13 mouse cellular contexts compared by ENCODE assay signal in genomic region chr4:45047956-45048355, GRCm38 (mm10). TPM values are rescaled to one million over a fixed set of nuclear protein-coding genes. Genes with fewer than 3 reads are reported as not detected.
DNase-seq lines count a peak whose midpoint lies in the region; ATAC-seq lines count a peak whose summit lies in the region.
"Had no signal": no experiment of that assay in that cellular context is flagged by ENCODE, and none has a peak within 500 bp of the region (broad histone marks: within the 10 kb centered on the region; RNA-seq: fewer than 3 reads in every experiment).

No protein-coding gene starts in this region.

- no peaks in the 10 kb centered on the region for H3K9me3 ChIP-seq in forebrain, embryonic 15.5 days
- H3K9me3 ChIP-seq in forebrain, embryonic 14.5 days (replicated peaks; ENCODE audit: control insufficient read depth, low read length): no peaks in the 10 kb centered on the region
- no peaks in the 10 kb centered on the region for H3K9me3 ChIP-seq in midbrain, embryonic 12.5 days
- H3K9me3 ChIP-seq in midbrain, embryonic 10.5 days (replicated peaks): no peaks in the 10 kb centered on the region
- H3K9me3 ChIP-seq: limb, embryonic 13.5 days; lung, embryonic 15.5 days; neural tube, embryonic 13.5 days; stomach, embryonic 15.5 days had no signal

- no peak overlapping the region for H3K4me3 ChIP-seq in forebrain, embryonic 15.5 days
- no peak overlapping the region for H3K4me3 ChIP-seq in forebrain, embryonic 14.5 days (ENCODE audit: low read depth, low read length)
- no peak overlapping the region for H3K4me3 ChIP-seq in midbrain, embryonic 12.5 days
- no peak overlapping the region for H3K4me3 ChIP-seq in midbrain, embryonic 10.5 days
- H3K4me3 ChIP-seq: limb, embryonic 13.5 days; lung, embryonic 15.5 days; neural tube, embryonic 13.5 days; stomach, embryonic 15.5 days had no signal

- no peaks in the 10 kb centered on the region for H3K4me1 ChIP-seq in forebrain, embryonic 15.5 days
- H3K4me1 ChIP-seq in forebrain, embryonic 14.5 days (ENCODE audit: control insufficient read depth, insufficient read depth, low read length): no peaks in the 10 kb centered on the region
- 0 out of 2 replicates have a peak, but pooled peaks cover 2% of the 10 kb centered on the region for H3K4me1 ChIP-seq in midbrain, embryonic 12.5 days
- H3K4me1 ChIP-seq in midbrain, embryonic 10.5 days: no peaks in the 10 kb centered on the region
- H3K4me1 ChIP-seq: limb, embryonic 13.5 days; lung, embryonic 15.5 days; neural tube, embryonic 13.5 days; stomach, embryonic 15.5 days had no signal

- H3K9ac ChIP-seq in forebrain, embryonic 15.5 days (replicated peaks): no peak overlapping the region
- H3K9ac ChIP-seq in forebrain, embryonic 14.5 days (ENCODE audit: low read length): no peak overlapping the region
- H3K9ac ChIP-seq in midbrain, embryonic 12.5 days (replicated peaks): no peak overlapping the region
- H3K9ac ChIP-seq: limb, embryonic 13.5 days; lung, embryonic 15.5 days; neural tube, embryonic 13.5 days; stomach, embryonic 15.5 days had no signal

- no peak for ATAC-seq in forebrain, embryonic 15.5 days (replicated peaks)
- no peak for ATAC-seq in forebrain, embryonic 14.5 days
- ATAC-seq in midbrain, embryonic 12.5 days (ENCODE audit: low FRiP score, low read depth): no peak

- no peaks in the 10 kb centered on the region for H3K27me3 ChIP-seq in forebrain, embryonic 15.5 days
- H3K27me3 ChIP-seq in forebrain, embryonic 14.5 days (replicated peaks; ENCODE audit: control insufficient read depth, insufficient read depth, low read length): no peaks in the 10 kb centered on the region
- H3K27me3 ChIP-seq in midbrain, embryonic 12.5 days: no peaks in the 10 kb centered on the region
- no peaks in the 10 kb centered on the region for H3K27me3 ChIP-seq in midbrain, embryonic 10.5 days (ENCODE audit: low read depth, poor library complexity, severe bottlenecking)
- H3K27me3 ChIP-seq: limb, embryonic 13.5 days; lung, embryonic 15.5 days; neural tube, embryonic 13.5 days; stomach, embryonic 15.5 days had no signal

- no peak for DNase-seq in forebrain, embryonic 14.5 days (ENCODE audit: low spot score)
- no peak for DNase-seq in midbrain, embryonic 10.5 days (ENCODE audit: low spot score)
- peak; percentile 67 for DNase-seq in layer of hippocampus, adult 9-11 months
- DNase-seq in right cerebral cortex, postnatal 10 days (ENCODE audit: low spot score in 2 of 2): peak; percentile 50
- DNase-seq in gastrocnemius, postnatal 25 days: no peak
- DNase-seq in cerebellum, adult 11 months: no peak

- 71% methylated on average over 9 of the region's 9 CpGs for WGBS in forebrain, embryonic 15.5 days
- 64% methylated on average over 9 of the region's 9 CpGs for WGBS in forebrain, embryonic 14.5 days
- WGBS in midbrain, embryonic 12.5 days: 72% methylated on average over 9 of the region's 9 CpGs
- WGBS in midbrain, embryonic 10.5 days: 76% methylated on average over 9 of the region's 9 CpGs

- peaks cover 38% of the 10 kb centered on the region for H3K36me3 ChIP-seq in forebrain, embryonic 15.5 days
- H3K36me3 ChIP-seq in forebrain, embryonic 14.5 days (ENCODE audit: control insufficient read depth, insufficient read depth, low read length): peaks cover 72% of the 10 kb centered on the region
- H3K36me3 ChIP-seq in midbrain, embryonic 12.5 days: peaks cover 32% of the 10 kb centered on the region
- H3K36me3 ChIP-seq in midbrain, embryonic 10.5 days: peaks cover 49% of the 10 kb centered on the region
- H3K36me3 ChIP-seq: stomach, embryonic 15.5 days had no signal

- H3K27ac ChIP-seq in forebrain, embryonic 15.5 days (replicated peaks): peak overlapping the region; percentile 55
- no peak overlapping the region for H3K27ac ChIP-seq in forebrain, embryonic 14.5 days (ENCODE audit: low read depth, low read length)
- 0 out of 2 replicates have a peak overlapping the region, but pooled peaks have one; percentile 15 for H3K27ac ChIP-seq in midbrain, embryonic 12.5 days (replicated peaks)
- no peak overlapping the region for H3K27ac ChIP-seq in midbrain, embryonic 10.5 days (replicated peaks)
- H3K27ac ChIP-seq: kidney, postnatal 0 days; limb, embryonic 13.5 days; lung, embryonic 15.5 days; neural tube, embryonic 13.5 days; stomach, embryonic 15.5 days had no signal

- no peak overlapping the region for H3K4me2 ChIP-seq in forebrain, embryonic 15.5 days (replicated peaks)
- no peak overlapping the region for H3K4me2 ChIP-seq in forebrain, embryonic 14.5 days (ENCODE audit: low read length)
- no peak overlapping the region for H3K4me2 ChIP-seq in midbrain, embryonic 12.5 days (replicated peaks)
- H3K4me2 ChIP-seq: limb, embryonic 13.5 days; lung, embryonic 15.5 days; neural tube, embryonic 13.5 days; stomach, embryonic 15.5 days had no signal

RNA-seq across cellular contexts. Expression of gene Polr1e, which starts 29.6 kb away (rescaled TPM):
- 31.0 and 34.8 TPM in 2 replicates for polyA plus RNA-seq in forebrain, embryonic 15.5 days (2015; fragmentation: Nextera tagmentation; extraction: Ambion mirVana)
- polyA plus RNA-seq in forebrain, embryonic 14.5 days (2014; fragmentation: Nextera tagmentation; extraction: Ambion mirVana): 35.3 and 38.7 TPM in 2 replicates
- 40.7 and 46.3 TPM in 2 replicates for polyA plus RNA-seq in midbrain, embryonic 12.5 days (2016; fragmentation: Nextera tagmentation; extraction: Ambion mirVana)
- polyA plus RNA-seq in midbrain, embryonic 10.5 days (2016; fragmentation: Nextera tagmentation; extraction: Ambion mirVana): 53.4 and 58.0 TPM in 2 replicates
- 1 to 10 TPM; 4.0 to 4.6 TPM for total RNA-seq in gastrocnemius, postnatal 25 days (2021)

RNA-seq across cellular contexts. Expression of gene Zbtb5, which starts 35.7 kb away (rescaled TPM):
- polyA plus RNA-seq in forebrain, embryonic 15.5 days (2015; fragmentation: Nextera tagmentation; extraction: Ambion mirVana): 46.7 and 46.8 TPM in 2 replicates
- polyA plus RNA-seq in forebrain, embryonic 14.5 days (2014; fragmentation: Nextera tagmentation; extraction: Ambion mirVana): 48.9 and 52.0 TPM in 2 replicates
- polyA plus RNA-seq in midbrain, embryonic 12.5 days (2016; fragmentation: Nextera tagmentation; extraction: Ambion mirVana): 49.7 TPM in 2 replicates
- polyA plus RNA-seq in midbrain, embryonic 10.5 days (2016; fragmentation: Nextera tagmentation; extraction: Ambion mirVana): 34.5 and 39.4 TPM in 2 replicates
- 1 to 10 TPM; 2.8 to 3.4 TPM for total RNA-seq in gastrocnemius, postnatal 25 days (2021)

RNA-seq across cellular contexts. Expression of gene Fbxo10, which starts 36.4 kb away (rescaled TPM):
- 24.5 and 25.8 TPM in 2 replicates for polyA plus RNA-seq in forebrain, embryonic 15.5 days (2015; fragmentation: Nextera tagmentation; extraction: Ambion mirVana)
- 10.4 and 15.8 TPM in 2 replicates for polyA plus RNA-seq in forebrain, embryonic 14.5 days (2014; fragmentation: Nextera tagmentation; extraction: Ambion mirVana)
- 13.8 and 14.5 TPM in 2 replicates for polyA plus RNA-seq in midbrain, embryonic 12.5 days (2016; fragmentation: Nextera tagmentation; extraction: Ambion mirVana)
- 14.3 and 15.3 TPM in 2 replicates for polyA plus RNA-seq in midbrain, embryonic 10.5 days (2016; fragmentation: Nextera tagmentation; extraction: Ambion mirVana)
- 1 to 10 TPM; 2.5 TPM for total RNA-seq in gastrocnemius, postnatal 25 days (2021)

RNA-seq across cellular contexts. Expression of gene Tomm5, which starts 60.0 kb away (rescaled TPM):
- 143 and 153 TPM in 2 replicates for polyA plus RNA-seq in forebrain, embryonic 15.5 days (2015; fragmentation: Nextera tagmentation; extraction: Ambion mirVana)
- polyA plus RNA-seq in forebrain, embryonic 14.5 days (2014; fragmentation: Nextera tagmentation; extraction: Ambion mirVana): 154 and 176 TPM in 2 replicates
- polyA plus RNA-seq in midbrain, embryonic 12.5 days (2016; fragmentation: Nextera tagmentation; extraction: Ambion mirVana): 148 TPM in 2 replicates
- 196 and 220 TPM in 2 replicates for polyA plus RNA-seq in midbrain, embryonic 10.5 days (2016; fragmentation: Nextera tagmentation; extraction: Ambion mirVana)
- 100 to 1,000 TPM in 1 of 2 experiments, 10 to 100 TPM in 1; 84.5 to 103 TPM for total RNA-seq in gastrocnemius, postnatal 25 days (2021)

Comparison
In these comparisons a context has a peak if more than half of its experiments do, and no peak if none do; other contexts are left out.
1. H3K27ac ChIP-seq: peak in forebrain, embryonic 15.5 days (single experiment) and midbrain, embryonic 12.5 days (single experiment); none in forebrain, embryonic 14.5 days (single experiment) and midbrain, embryonic 10.5 days (single experiment).
2. DNase-seq: peak in layer of hippocampus, adult 9-11 months (single experiment) and right cerebral cortex, postnatal 10 days (2 of 2); none in forebrain, embryonic 14.5 days (single experiment), midbrain, embryonic 10.5 days (single experiment), gastrocnemius, postnatal 25 days (single experiment) and cerebellum, adult 11 months (single experiment).